Mouse (Mus musculus): ENCODE results near the gene Fam71a.

The Fam71a gene

DNA sequence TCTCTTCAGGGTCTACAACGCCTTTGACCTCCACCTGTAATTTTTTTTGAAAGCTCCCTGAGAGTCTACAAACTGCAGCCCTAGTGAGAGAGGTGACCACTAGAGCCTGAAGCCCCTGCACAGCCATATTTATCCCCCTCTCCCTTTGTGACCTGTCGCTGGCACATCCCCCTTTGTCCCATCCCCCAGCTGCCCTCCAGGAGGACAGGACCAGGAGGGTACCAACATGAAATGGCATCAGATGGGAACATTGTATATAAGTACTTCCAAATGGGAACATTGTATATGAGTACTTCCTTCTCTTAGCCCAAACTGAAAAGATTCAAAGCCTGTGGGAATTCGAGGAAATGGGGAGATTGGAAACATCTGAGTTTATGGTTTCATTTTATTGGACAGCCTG, at the start of gene Fam71a:
TSS of gene Fam71a (minus strand) at position 101 of the 400 bp plus-strand sequence.
- ATAC-seq (ENCODE audit: low TSS enrichment) = no peak

DNA sequence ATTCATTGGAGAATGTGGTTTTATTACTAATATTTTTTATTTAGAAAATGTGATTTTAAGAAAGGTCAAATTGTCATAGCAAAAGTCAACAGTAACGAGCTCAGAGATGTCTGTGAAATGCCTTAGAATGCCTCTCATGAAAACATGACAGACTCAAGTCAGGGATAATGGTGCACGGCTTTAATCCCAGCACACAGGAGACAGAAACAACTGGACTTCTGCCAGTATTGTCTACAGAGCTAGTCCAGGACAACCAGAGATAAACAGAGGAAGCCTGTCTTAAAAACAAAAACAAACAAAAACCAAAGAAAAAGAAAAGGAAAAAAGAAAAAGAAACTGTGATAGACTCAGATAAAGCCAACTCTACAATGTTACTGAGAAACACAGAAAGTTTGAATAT, 46.5 kb upstream of the Fam71a start:
- no peak for ATAC-seq (ENCODE audit: low TSS enrichment)

DNA sequence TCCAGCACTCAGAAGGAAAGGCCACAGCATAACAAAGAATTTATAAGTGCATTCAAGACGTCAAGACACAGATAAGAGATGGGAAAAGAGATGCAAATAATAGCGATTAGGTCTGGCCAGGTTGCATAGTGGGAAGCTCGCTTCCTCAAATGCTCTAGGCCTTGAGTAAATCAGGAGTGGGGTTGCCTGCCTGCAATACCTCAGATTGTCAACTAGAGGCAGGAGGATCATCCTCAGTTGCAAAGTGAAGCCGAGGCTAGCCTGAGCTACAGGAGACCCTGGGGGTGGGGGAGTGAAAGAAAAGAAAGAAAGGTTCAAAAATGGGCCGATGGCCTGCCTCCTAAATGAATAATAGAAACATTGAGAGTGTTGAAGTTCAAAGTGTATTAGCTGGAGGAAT, 41.2 kb upstream of the Fam71a start:
- no peak for ATAC-seq (ENCODE audit: low TSS enrichment)

DNA sequence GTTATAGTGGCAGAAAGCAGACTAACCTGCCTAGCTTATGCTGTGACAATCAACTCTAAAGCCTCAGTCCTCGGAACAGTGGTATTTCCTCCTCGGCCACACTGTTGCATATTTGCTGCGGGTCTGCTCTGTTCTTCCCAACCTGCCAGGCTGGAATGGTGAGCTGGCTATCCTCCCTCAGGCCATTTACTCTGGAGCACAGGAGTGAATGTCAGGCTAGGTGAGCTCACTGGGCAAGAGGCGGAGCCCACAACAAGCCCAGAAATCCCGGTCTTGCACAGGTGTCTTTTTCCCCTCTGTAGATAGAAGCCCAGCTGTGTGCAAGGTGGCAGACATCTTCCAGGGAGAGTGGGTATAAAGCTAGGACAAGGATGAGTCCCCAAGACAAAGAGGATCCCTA, 40.3 kb upstream of the Fam71a start:
- ATAC-seq (ENCODE audit: low TSS enrichment) = no peak

DNA sequence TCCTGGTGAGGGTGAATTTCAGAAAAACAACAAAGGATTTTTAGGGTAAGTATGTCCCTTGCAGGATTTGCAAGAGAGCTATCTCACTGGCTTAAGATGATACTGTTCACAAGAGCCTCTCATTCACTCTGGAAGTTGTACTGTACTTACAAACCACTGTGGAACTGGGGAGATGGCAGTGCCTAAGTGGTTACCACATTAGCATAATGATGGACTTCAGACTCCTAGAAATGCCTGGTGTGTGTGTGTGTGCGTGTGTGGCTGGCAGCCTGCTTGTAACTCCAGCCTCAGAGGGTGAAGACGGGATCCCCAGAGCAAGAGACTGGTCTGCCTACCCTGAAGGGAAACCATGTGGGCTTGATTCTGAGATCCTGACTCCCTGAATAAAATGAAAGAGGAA, 38.9 kb upstream of the Fam71a start:
- ATAC-seq (ENCODE audit: low TSS enrichment) = no peak

DNA sequence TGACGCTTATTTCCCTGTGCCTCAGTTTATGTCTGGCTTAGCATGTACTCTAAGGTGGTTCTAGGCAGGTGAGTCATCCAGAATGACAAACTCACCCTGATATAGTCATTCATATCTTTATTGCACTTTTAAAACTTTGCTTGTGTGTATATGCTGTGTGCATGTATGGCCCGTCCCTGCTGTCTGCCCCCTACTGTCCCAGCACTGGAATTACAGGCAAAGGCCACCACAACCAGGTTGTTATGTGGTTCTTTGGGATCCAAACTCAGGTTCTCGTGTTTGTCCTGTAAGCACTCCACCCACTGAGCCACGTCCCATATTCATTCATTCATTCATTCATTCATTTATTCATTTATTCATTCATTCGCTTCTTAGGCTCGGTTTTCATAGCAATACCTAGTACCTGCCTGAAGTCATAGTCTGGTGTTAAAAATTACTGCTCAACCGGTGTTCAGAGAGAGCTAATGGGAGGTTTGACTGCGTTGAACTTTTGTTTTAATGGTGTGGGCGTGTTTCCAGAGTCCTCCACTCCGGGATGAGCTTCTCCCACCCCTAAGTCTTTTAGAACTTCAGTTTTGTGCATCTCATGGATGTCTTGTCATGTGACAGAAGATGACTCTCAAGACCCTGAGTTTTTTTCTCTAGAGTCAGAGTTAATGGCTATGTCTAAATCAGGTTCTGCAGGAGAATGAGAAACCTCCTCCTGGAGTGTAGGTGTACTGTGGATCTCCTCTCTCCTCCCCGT, 37.8 kb upstream of the Fam71a start:
- ATAC-seq (ENCODE audit: low TSS enrichment) = no peak

DNA sequence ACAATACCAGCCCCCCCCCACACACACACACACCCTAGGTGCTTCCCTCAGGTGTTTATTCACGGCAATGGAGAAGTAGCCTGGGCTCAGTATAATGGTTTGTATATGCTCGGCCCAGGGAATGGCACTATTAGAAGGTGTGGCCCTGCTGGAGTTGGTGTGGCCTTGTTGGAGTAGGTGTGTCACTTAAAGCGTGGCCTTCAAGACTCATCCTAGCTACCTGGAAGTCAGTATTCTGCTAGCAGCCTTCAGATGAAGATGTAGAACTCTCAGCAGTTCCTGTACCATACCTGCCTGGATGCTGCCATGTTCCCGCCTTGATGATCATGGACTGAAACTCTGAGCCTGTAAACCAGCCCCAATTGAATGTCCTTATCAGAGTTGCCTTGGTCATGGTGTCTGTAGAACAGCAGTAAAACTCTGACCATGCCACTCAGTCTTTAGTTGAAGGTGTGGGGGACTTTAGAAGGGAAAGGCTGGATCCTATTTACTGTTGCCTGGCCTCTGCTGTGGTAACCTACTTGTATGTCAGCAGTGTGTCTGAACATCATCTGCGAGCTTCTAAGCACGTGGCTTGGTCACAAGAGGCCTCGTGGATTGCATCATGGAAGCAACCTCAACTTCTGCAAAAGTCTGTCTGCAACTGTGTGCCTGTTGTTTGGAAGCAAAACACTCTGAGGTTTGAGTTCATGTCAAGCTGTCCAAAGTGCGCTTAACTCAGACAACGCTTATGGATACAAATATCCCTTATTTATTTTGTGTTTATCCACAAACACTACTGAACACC, 36.4 kb upstream of the Fam71a start:
- ATAC-seq (ENCODE audit: low TSS enrichment) = no peak; the same call in 1 of the 2 replicates

DNA sequence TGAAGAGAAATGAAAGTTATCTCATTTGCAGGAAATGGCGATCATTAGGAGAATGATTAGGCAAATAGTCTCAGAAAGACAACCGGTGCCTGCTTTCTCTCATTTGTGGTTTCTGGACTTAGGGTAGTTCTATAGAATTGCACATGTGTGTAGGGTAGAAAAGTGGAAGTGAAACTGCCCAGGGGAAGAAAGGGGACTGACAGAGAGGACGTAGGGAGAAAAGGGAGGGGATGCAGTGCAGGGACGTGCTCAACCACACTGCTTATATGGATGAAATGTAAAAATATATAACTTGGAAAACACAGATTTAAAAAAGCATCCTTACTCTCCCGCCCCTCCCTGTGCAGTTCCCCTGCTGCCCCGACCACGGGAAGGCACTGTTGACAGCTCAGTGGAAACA, 33.3 kb upstream of the Fam71a start:
- ATAC-seq (ENCODE audit: low TSS enrichment) = no peak

DNA sequence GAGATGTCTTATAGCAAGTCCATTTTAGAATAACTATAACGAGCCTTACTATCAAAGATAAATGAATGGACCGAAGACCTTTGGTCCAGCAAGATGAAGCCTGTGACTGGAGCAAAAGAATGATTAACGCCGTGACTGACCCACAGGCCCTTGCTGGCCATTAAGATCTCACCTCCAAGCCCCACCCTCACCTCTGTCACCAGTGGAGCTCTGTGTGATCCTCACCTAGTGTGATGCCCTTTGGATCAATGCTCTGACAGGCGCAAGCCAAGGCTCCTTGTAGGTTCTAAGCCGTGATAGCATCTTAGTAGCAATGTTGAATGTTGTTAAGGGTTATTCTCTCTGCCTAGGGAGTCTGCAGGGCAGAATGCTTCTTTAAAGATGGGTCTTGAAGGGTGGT, 31.4 kb upstream of the Fam71a start:
- ATAC-seq (ENCODE audit: low TSS enrichment) = no peak

DNA sequence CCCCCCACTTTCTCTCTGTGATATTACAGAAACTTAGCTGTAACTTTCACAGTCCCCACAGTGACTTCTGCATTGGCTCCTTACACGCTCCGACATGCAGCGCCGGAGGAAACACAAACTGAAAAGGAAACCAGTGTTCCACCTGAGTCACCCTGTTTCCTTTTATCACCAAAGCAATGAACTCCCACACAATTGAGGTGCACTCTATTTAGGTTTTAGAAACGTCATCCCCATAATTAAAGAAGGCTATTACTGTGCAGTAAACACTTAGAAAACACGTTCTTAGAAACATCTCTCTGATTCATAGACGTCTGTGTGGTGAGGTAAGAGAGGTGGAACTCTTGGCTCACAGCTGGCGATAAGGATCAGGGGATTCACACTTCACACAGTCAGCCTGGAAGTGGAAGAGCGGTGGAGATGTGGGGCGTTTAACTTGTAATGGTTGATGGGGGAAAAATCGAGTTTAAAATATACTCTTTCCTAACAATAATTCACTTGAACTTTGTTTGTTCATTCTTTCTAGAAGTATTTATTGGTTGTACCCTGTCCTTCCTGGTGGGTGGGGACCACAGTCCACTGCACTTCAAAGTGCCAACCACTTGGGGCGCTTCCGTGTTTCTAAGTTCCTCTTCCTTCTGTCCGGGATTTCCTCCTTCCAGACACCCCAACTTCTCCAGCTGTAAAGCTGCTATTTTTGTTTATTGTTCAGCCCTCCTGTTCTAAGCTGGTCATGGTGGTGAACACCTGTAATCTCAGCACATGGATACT, 29.2 kb upstream of the Fam71a start:
- no peak for ATAC-seq (ENCODE audit: low TSS enrichment)

DNA sequence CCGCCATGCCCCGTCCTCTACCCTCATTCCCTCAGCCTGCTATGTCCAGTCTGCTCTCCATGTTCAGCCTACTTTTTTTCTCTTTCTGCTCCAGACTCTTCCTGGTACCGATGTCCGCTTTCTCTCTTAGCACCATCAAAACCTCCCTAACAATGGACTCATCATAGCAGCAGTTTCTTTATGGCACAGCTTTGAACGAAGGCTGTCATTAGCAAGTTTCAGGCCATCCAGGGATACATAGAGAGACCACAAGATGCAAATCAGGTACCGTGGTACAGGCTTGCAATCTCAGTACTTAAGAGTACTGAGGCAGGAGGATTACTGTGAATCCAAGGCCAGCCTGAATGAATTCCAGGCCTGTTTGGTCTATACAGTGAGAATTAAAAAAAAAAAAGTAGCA, 28.1 kb upstream of the Fam71a start:
- no peak for ATAC-seq (ENCODE audit: low TSS enrichment)

DNA sequence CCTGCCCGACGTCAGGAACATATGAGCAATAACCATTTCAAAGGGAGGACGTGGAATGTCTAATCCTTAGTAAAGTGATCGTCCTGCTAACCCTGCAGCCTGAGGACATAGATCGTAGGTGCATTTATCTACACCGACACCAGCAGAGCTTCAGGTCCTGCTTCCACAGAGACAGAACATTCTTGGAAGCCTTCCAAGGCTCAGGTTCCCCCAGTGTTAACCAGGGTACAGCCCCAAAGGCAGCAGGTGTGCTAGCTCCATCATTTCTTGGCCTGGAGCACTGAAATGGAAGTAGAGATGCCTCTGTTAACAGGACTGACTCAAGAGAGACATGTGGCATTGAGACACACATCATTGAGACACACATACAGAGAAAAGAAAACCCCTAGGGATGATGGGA, 27.6 kb upstream of the Fam71a start:
- ATAC-seq (ENCODE audit: low TSS enrichment) = no peak

DNA sequence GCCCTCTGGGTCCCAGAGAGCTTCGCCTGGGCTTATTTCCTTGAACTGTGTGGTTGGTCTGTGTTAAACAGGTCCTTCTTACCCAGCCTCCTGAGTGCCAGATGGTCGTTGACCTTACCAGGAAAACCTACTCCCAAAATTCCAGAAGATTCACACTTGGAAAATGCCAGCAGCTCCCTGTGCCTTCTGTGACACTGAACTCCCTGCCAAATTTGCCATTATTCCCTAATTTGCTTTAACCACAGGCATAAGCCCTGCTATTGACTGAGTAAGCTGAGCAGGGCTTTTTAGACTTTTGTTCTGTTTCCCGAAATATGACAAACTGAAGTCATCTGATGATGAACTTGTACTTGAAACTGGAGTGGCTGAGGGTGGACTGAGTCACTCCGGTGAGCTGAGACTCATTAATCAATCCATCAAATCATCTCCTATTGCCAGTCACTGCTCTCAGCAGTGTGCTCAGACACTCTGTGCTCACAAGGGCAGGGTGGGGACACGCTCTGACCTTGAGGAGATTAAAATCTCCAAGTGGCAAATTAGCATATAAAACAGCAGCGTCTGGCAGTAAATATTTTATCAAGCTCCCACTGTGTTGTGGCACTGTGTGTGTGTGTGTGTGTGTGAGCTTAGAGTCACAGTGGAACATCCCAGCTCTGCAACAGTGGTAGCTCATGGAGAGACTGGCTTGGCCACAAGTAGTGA, 25.2 kb upstream of the Fam71a start:
- no peak for ATAC-seq (ENCODE audit: low TSS enrichment)

DNA sequence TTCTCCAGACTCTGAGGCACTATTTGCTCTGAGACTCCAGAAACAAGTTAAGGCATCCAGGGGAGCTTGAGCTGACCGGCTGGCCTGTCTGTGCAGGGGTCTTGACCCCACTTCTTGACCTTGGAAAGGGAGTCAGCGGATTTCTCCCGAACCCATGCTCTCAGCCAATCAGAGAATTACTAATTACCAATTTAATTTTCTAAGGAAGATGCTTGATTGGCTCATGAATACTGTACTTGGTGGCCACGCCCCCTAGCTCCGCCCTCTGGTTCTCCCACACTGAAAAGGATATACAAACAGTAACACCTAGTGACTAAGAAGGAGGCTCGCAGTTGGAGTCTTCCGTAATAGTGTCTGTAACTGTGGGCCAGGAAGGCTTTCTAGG, 21.8 kb upstream of the Fam71a start:
- no peak for ATAC-seq (ENCODE audit: low TSS enrichment)

DNA sequence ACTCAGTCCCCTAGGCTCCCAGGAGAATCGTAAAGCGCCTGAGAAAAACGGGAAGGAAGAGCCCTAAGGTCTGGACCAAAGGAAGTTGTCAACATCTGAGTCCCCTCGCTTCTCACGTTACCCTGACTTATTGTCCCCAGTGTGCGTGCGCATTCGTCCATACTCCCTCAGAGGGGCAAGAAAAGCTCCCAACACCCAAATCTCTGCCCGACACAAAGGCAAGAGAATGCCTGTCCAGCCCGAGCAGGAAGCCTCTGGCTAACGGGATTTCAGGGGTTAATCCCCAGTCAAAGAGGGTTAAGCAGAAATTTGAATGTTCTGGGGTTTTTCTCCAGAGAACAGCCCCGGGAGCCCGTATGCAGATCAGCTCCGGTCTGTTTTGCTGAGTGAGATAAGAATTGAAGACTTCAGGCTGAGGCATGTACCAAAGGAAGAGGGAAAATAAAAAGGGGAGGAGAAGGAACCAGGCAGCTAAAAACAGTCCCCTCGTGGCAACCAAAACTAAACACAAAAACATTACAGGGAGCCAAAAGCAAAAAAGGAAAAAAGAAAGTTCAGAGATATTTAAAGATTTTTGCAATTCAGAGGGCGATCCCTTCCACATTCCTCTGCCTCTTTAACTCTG, 21.3 kb upstream of the Fam71a start:
- ATAC-seq (ENCODE audit: low TSS enrichment) = no peak

DNA sequence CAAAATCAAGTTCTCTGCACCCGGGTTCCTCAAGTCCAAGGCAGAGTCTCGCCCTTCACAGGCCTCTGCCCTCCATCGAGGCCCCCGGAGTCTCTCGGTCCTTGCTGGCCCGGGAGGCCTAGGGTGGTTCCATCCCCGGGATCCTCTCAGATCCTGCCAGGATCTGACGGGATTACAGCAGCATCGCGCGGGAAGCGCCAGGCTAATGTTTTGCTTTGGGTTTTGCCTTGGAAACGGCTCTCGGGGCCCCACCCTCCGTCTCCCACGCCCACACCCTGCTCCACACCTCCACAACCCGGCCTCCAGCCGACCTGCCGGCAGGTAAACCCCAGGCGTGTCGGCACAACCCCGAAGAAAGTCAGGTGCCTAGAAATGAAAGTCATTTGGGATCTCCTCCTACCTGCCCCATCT, 20.2 kb upstream of the Fam71a start:
- no peak for ATAC-seq (ENCODE audit: low TSS enrichment)

DNA sequence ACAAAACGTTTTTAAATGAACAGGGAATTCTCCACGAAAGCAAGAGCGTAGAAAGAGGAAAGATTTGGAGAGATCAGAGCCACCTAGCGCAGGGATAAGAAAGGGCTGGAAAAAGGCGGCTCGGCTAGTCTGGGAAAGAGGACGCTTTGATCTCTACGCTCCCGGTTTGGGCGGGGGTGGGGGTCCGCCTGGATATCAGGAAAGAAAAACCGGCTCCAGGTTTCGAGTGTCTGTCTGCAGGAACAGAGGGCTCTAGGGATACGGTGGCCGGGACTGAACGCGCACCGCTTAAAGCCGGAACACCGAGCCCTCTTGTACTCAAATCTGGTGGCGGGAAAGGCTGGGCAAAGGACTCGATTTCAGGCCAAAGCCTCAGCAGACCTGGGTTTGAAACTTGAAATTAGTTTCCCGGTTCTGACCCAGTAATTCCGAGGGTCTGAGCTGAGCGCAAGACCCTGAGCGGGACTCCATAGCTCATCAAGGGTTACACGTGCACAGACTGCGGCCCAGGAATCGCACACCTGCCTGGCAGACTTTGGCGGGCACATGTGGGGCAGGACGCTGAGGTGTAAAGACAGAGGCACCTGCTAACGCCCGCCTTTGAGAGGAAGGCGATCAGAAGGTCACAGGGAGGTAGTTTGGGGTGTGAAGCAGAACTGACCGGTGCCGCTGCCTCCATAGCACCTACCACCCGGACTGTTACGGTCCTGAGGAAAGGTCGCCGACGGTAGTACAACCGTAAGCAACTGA, 19.6 kb upstream of the Fam71a start:
- ATAC-seq (ENCODE audit: low TSS enrichment) = 0 out of 2 replicates have a peak, but pooled peaks have one; percentile 35

DNA sequence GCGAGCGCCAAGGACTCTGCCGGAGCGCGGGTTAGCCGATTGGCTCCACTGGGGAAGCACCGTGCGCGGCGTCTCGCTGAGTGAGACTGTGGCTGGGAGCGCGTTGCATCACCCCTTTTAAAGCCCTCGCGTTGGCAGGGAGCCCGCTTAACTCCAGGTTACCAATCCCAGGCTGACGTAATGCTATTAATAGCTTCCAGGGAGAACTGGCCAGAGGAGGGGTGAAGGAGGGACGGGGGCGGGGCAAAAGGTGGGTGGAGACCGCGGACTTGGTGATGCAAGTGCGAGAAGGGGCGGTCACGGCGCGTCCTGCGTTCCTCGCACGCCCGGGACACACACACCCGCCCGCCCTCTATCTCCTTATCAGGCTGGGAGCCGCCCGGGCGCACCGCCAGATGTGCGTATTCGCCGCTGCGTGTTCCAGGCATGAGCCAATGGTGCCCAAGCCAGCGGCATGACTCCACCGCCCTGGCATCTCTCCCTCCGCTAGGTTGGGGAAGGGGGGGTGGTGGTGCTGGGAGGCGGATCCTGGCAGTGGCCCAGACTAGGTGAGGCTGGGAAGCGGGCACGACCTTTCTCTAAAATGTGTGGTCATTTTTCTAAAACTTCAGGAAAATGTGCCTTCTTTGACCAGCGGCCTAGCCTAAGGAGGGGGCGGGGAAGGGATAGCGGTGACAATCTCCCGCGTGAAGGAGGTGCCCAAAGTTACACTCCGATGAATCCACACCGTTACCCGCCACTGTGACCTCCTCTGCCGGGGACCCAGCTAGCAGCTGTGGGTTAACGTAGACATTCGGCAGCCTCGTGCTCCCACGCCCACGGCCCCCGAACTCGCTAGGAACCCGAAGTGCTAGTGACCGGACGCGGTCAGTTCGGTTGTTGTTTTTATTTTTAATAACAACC, 18.8 kb upstream of the Fam71a start:
- peak; percentile 71 for ATAC-seq (ENCODE audit: low TSS enrichment)

DNA sequence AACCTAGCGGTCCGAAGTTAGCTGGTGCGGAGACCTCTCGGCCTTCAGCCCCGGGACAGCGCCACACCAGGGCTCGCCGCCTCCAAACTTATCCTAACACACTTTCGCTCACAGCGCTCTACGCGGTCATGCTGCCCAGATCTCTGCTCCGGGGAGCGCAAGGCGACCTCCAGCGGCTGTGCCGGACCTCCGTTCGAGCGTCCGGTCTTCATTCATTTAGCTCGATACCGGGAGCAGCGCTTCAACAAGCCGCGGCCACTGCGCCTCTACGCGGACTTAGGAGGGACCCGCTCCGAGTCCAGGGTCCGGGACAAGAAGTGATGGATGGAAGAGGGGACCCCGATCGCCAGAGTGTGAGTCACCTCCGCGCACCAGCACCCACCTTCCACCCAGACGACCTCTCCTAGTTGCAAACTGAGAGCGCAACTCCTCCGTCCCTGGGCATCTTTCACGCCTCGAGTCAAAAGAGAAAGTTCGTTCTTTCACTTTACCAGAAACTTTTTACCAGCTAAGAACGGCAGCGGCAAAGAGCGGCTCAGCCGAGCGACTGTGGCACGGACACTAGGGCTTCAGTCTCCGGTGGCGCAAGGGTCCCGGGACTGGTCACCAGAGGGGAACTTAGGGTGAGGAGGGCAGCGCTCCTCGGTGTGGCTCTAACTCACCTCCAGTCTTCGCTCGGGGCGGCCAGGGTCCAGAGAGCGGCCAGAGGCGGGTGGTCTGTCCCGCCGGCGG, 18.0 kb upstream of the Fam71a start:
- ATAC-seq (ENCODE audit: low TSS enrichment) = no peak
